Mouse (Mus musculus): Measurements from ENCODE around the gene Tmprss11a.

GRCm38 (mm10) chr5:86511538-86511937 is 42.7 kb upstream of the Tmprss11a start:
- TF ChIP-seq CTCF (IDR thresholded peaks at IDR 0.05; ENCODE audit: borderline replicate concordance, insufficient read depth, low read length) = no peak
- TF ChIP-seq POLR2A (IDR thresholded peaks at IDR 0.05; ENCODE audit: low read depth, low read length) = no peak
